Mouse (Mus musculus): ENCODE results near the gene Gm13941. TPM values are rescaled to one million over a fixed set of nuclear protein-coding genes. Genes with fewer than 3 reads are reported as not detected.

Gm13941 gene
- not detected for total RNA-seq (2023)

GRCm38 (mm10) chr2:111105882-111106281 is at the start of gene Gm13941:
Gm13941 (minus strand) TSS chr2:111105982.

DNA sequence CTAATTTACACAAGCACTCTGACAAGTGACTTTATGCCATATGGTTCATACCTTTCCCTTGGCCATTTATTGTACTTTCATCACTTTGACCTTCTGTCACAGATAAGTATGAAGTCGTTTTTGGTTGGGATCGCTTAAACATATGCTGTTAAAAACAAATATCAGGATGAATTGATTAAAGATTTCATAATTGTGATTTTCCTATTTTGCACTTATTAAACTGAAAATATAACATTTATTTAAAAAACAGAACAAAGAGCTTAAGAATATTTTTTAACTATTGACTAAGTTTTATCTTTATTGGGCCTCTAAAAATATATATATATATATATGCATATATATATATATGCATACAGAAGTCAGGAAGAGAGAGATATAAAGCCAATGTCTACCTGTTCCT is 47.1 kb upstream of the Gm13941 start, which contains the start of gene Gm15130:
Gene Gm15130, minus strand, starts transcription at position 101 of the 400 bp plus-strand sequence.

Other genes with a start within 250 kb of the Gm13941 start
- gene Ano3, start 155.1 kb downstream of the Gm13941 start, total RNA-seq (2023), result not detected
- gene Gm15130, start 47.0 kb upstream of the Gm13941 start, total RNA-seq (2023), result not detected
- not detected for gene 4930430A15Rik, start 123.6 kb upstream of the Gm13941 start, total RNA-seq (2023)
- gene Olfr1275, start 129.3 kb upstream of the Gm13941 start, total RNA-seq (2023), result not detected
- not detected for gene Olfr1276, start 148.5 kb upstream of the Gm13941 start, total RNA-seq (2023)
- gene Olfr1277, start 168.1 kb upstream of the Gm13941 start, total RNA-seq (2023), result not detected
- gene Olfr1278, start 184.2 kb upstream of the Gm13941 start, total RNA-seq (2023), result not detected
- not detected for gene Olfr1279, start 194.7 kb upstream of the Gm13941 start, total RNA-seq (2023)
- gene Olfr1280, start 208.0 kb upstream of the Gm13941 start, total RNA-seq (2023), result not detected
- not detected for gene Olfr1281, start 220.5 kb upstream of the Gm13941 start, total RNA-seq (2023)
- not detected for gene Olfr1282, start 230.1 kb upstream of the Gm13941 start, total RNA-seq (2023)